Mouse (Mus musculus): ENCODE results near the gene Srprb. TPM values are rescaled to one million over a fixed set of nuclear protein-coding genes. Genes with fewer than 3 reads are reported as not detected.
A peak's percentile ranks its signal among the peaks of the same experiment; 100 is the strongest.

Gene Srprb
- polyA plus RNA-seq, 1 experiment from 2014 or later: 58.0 TPM

GRCm38 (mm10) chr9:103205786-103206185, 3.8 kb upstream of the Srprb start:
- Histone ChIP-seq H3K9me3 (no peaks in the 10 kb centered on the region), H3K9ac (no peak overlapping the region), H3K4me2 (replicated peaks) (no peak overlapping the region), H3K4me1 (no peaks in the 10 kb centered on the region; the same call in 1 of the 2 replicates), H3K4me3 (no peak overlapping the region), H3K27ac (no peak overlapping the region), H3K36me3 (no peaks in the 10 kb centered on the region), H3K27me3 (no peaks in the 10 kb centered on the region)
- 89% methylated on average over 5 of the region's 5 CpGs for WGBS
- ATAC-seq (ENCODE audit: insufficient number of reproducible peaks, insufficient read depth, low FRiP score, low TSS enrichment): no peak

GRCm38 (mm10) chr9:103188416-103188815, 13.5 kb downstream of the Srprb start:
- Histone ChIP-seq H3K4me2 (replicated peaks) (no peak overlapping the region), H3K9me3 (no peaks in the 10 kb centered on the region), H3K27me3 (no peaks in the 10 kb centered on the region), H3K4me3 (no peak overlapping the region), H3K36me3 (peaks cover 58% of the 10 kb centered on the region), H3K4me1 (no peaks in the 10 kb centered on the region), H3K27ac (no peak overlapping the region), H3K9ac (no peak overlapping the region)
- no peak; the same call in 1 of the 2 replicates for ATAC-seq (ENCODE audit: insufficient number of reproducible peaks, insufficient read depth, low FRiP score, low TSS enrichment)
- 96% methylated on average over 4 of the region's 4 CpGs for WGBS

DNA sequence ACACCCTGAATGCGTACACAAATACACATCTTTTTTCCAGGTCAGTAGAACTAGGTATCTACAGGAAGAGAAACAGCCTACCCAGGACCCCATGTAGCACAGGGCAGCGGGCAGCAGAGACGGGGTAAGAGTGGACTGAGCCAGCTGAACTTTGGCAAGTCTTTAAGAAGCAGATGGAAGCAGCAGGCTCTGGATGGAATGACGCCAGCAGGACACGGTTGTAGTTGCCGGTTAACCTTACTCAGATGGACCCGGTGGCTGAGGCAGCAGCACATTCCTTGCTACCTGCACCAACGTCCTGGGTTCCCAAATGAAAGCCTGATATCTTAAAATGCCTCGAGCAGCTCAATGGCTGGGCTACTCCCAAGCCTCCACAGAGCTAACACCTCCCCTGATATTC, 15.2 kb downstream of the Srprb start:
- H3K9ac ChIP-seq: no peak overlapping the region
- H3K9me3 ChIP-seq: no peaks in the 10 kb centered on the region
- WGBS: 69% methylated on average over 9 of the region's 9 CpGs
- no peak overlapping the region for H3K4me2 ChIP-seq (replicated peaks)
- H3K4me3 ChIP-seq: no peak overlapping the region
- no peaks in the 10 kb centered on the region for H3K27me3 ChIP-seq
- H3K27ac ChIP-seq: no peak overlapping the region
- ATAC-seq (ENCODE audit: insufficient number of reproducible peaks, insufficient read depth, low FRiP score, low TSS enrichment): no peak
- H3K36me3 ChIP-seq: peaks cover 43% of the 10 kb centered on the region
- H3K4me1 ChIP-seq: 0 out of 2 replicates have a peak, but pooled peaks cover 3% of the 10 kb centered on the region

- Histone ChIP-seq H3K27me3 (no peaks in the 10 kb centered on the region), H3K4me2 (replicated peaks) (no peak overlapping the region)
- 89% methylated on average over 8 of the region's 8 CpGs for WGBS
Observed at GRCm38 (mm10) chr9:103185946-103186345, 16.0 kb downstream of the Srprb start.

DNA sequence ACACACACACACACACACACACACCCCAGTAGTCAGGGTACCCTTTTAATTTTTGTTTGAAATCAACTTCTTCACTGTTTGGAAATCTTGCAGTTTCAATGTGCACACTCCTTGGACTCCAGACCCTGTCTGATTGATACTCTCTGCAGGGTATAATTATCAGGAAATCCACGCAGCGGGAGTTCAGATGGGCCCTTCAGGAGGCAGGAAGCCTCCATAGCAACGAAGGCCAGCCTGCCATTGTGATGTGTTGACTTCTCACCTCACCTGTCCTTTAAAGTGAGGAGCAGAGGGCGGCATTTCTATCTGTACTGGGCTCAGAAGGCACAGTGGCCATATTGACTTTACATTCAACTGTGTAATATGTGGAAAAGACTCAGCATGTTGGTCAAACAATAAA, 17.1 kb downstream of the Srprb start:
- H3K4me3 ChIP-seq: no peak overlapping the region
- ATAC-seq (ENCODE audit: insufficient number of reproducible peaks, insufficient read depth, low FRiP score, low TSS enrichment): no peak
- WGBS: 60% methylated on average over 4 of the region's 4 CpGs

More at GRCm38 (mm10) chr9:103185946-103186345, 16.0 kb downstream of the Srprb start:
- Histone ChIP-seq H3K36me3 (peaks cover 35% of the 10 kb centered on the region), H3K27ac (no peak overlapping the region), H3K9me3 (no peaks in the 10 kb centered on the region), H3K9ac (no peak overlapping the region), H3K4me3 (no peak overlapping the region), H3K4me1 (0 out of 2 replicates have a peak, but pooled peaks cover 3% of the 10 kb centered on the region)
- ATAC-seq (ENCODE audit: insufficient number of reproducible peaks, insufficient read depth, low FRiP score, low TSS enrichment): no peak

GRCm38 (mm10) chr9:103181886-103182285, 20.1 kb downstream of the Srprb start:
- H3K4me1 ChIP-seq: peaks cover 15% of the 10 kb centered on the region
- H3K4me2 ChIP-seq (replicated peaks): no peak overlapping the region
- H3K4me3 ChIP-seq: no peak overlapping the region
- no peaks in the 10 kb centered on the region for H3K27me3 ChIP-seq
- H3K36me3 ChIP-seq: no peaks in the 10 kb centered on the region
- ATAC-seq (ENCODE audit: insufficient number of reproducible peaks, insufficient read depth, low FRiP score, low TSS enrichment): no peak
- no peak overlapping the region for H3K9ac ChIP-seq
- WGBS: 88% methylated on average over 8 of the region's 8 CpGs
- H3K9me3 ChIP-seq: no peaks in the 10 kb centered on the region
- H3K27ac ChIP-seq: no peak overlapping the region

More for the DNA sequence above, 17.1 kb downstream of the Srprb start:
- H3K4me2 ChIP-seq (replicated peaks): no peak overlapping the region
- H3K9me3 ChIP-seq: no peaks in the 10 kb centered on the region
- no peak overlapping the region for H3K27ac ChIP-seq
- no peaks in the 10 kb centered on the region for H3K27me3 ChIP-seq
- no peak overlapping the region for H3K9ac ChIP-seq
- peaks cover 12% of the 10 kb centered on the region for H3K4me1 ChIP-seq
- H3K36me3 ChIP-seq: peaks cover 24% of the 10 kb centered on the region

GRCm38 (mm10) chr9:103180807-103181565, 21.0 kb downstream of the Srprb start:
- Histone ChIP-seq H3K4me2 (replicated peaks) (peak overlapping the region; percentile 62), H3K9ac (peak overlapping the region; percentile 58), H3K9me3 (no peaks in the 10 kb centered on the region), H3K4me3 (peak overlapping the region; percentile 38), H3K4me1 (peaks cover 15% of the 10 kb centered on the region), H3K36me3 (no peaks in the 10 kb centered on the region), H3K27ac (0 out of 2 replicates have a peak overlapping the region, but pooled peaks have one; percentile 30), H3K27me3 (no peaks in the 10 kb centered on the region)
- 3% methylated on average over 20 of the region's 20 CpGs for WGBS
- ATAC-seq (ENCODE audit: insufficient number of reproducible peaks, insufficient read depth, low FRiP score, low TSS enrichment): peak; percentile 88

- H3K9ac ChIP-seq: peak overlapping the region; percentile 58; the same call in 1 of the 2 replicates
- ATAC-seq (ENCODE audit: insufficient number of reproducible peaks, insufficient read depth, low FRiP score, low TSS enrichment): no peak
- 0 out of 2 replicates have a peak overlapping the region, but pooled peaks have one; percentile 30 for H3K27ac ChIP-seq
- H3K4me3 ChIP-seq: peak overlapping the region; percentile 38; the same call in 1 of the 2 replicates
- peak overlapping the region; percentile 62 for H3K4me2 ChIP-seq (replicated peaks)
- H3K4me1 ChIP-seq: peaks cover 15% of the 10 kb centered on the region
- WGBS: 61% methylated on average over 3 of the region's 3 CpGs
- no peaks in the 10 kb centered on the region for H3K36me3 ChIP-seq
- no peaks in the 10 kb centered on the region for H3K27me3 ChIP-seq
- H3K9me3 ChIP-seq: no peaks in the 10 kb centered on the region
Observed at GRCm38 (mm10) chr9:103180303-103180702, 21.6 kb downstream of the Srprb start.

GRCm38 (mm10) chr9:103175692-103176091, 26.2 kb downstream of the Srprb start:
- Histone ChIP-seq H3K9me3 (no peaks in the 10 kb centered on the region), H3K27me3 (no peaks in the 10 kb centered on the region), H3K9ac (no peak overlapping the region), H3K4me2 (replicated peaks) (no peak overlapping the region), H3K27ac (no peak overlapping the region), H3K4me3 (no peak overlapping the region), H3K4me1 (peaks cover 11% of the 10 kb centered on the region), H3K36me3 (no peaks in the 10 kb centered on the region)
- 95% methylated on average over 7 of the region's 7 CpGs for WGBS
- ATAC-seq (ENCODE audit: insufficient number of reproducible peaks, insufficient read depth, low FRiP score, low TSS enrichment): no peak

DNA sequence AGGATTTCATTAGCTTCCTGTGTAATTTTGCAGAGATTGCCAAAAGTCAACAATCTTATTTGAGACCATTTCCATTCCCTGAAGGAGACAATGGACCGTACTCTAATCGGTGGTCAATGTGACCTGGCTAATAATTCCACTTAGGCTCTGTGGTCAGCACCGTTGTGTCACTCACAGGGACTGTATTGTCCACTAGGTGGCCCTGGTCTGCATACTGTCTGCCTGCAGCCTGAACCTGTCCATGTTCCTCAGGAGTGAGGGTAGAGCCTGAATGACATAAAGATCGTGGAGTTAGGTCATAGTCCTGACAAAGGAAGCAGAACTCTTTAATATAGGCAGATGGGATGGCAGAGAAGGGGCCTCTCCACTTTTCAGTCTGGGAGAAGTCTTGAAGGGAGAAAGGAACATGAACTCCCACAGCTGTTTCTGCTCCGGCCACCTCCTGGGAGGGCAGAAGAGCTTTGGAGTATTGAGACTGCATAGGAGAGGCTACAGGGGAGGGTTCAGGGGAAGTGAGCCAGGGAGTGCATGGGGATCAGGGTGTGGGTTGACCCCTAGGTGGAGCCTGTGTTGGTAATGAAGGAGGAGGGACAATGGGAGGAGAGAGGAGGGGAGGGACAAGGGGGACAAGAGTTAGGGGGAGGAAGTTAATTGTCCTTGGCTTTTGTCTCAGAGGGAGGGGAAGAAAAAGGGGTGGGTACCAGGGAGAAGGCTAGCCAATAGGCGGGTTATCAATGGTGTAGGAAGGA, 27.0 kb downstream of the Srprb start:
- H3K9ac ChIP-seq: no peak overlapping the region
- no peaks in the 10 kb centered on the region for H3K36me3 ChIP-seq
- peaks cover 4% of the 10 kb centered on the region; the same call in 1 of the 2 replicates for H3K4me1 ChIP-seq
- H3K9me3 ChIP-seq: no peaks in the 10 kb centered on the region
- WGBS: 67% methylated on average over 6 of the region's 6 CpGs
- no peak overlapping the region for H3K27ac ChIP-seq
- no peak overlapping the region for H3K4me3 ChIP-seq
- H3K4me2 ChIP-seq (replicated peaks): no peak overlapping the region
- H3K27me3 ChIP-seq: no peaks in the 10 kb centered on the region
- ATAC-seq (ENCODE audit: insufficient number of reproducible peaks, insufficient read depth, low FRiP score, low TSS enrichment): no peak

DNA sequence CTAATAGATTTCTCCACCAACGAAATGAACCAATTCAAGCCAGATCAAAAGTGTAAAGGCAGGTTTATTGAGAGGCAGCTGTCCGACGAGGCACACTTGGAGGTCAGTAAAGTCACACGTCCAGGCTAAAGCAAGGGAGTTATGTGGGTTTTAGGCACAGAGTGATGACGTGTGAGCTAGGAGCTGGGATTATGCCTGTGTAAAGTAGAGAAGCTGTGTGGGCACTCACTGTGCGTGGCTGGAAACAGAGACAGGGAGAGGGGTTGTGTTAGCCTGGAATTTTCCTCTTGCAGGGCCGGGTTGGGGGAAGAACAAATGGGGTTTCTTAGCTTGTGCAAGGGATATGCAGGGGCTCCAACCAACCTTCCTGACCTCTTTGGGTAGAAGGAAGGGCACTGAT, 33.2 kb downstream of the Srprb start:
- Histone ChIP-seq H3K4me1 (no peaks in the 10 kb centered on the region), H3K27ac (no peak overlapping the region), H3K9me3 (no peaks in the 10 kb centered on the region), H3K27me3 (no peaks in the 10 kb centered on the region), H3K4me3 (no peak overlapping the region), H3K4me2 (replicated peaks) (no peak overlapping the region), H3K36me3 (no peaks in the 10 kb centered on the region), H3K9ac (no peak overlapping the region)
- 80% methylated on average over 7 of the region's 7 CpGs for WGBS
- no peak for ATAC-seq (ENCODE audit: insufficient number of reproducible peaks, insufficient read depth, low FRiP score, low TSS enrichment)

GRCm38 (mm10) chr9:103168046-103168445, 33.9 kb downstream of the Srprb start:
- Histone ChIP-seq H3K36me3 (no peaks in the 10 kb centered on the region), H3K9ac (no peak overlapping the region), H3K4me1 (no peaks in the 10 kb centered on the region), H3K27me3 (no peaks in the 10 kb centered on the region), H3K4me2 (replicated peaks) (no peak overlapping the region), H3K9me3 (no peaks in the 10 kb centered on the region), H3K4me3 (no peak overlapping the region), H3K27ac (no peak overlapping the region)
- no peak for ATAC-seq (ENCODE audit: insufficient number of reproducible peaks, insufficient read depth, low FRiP score, low TSS enrichment)
- 80% methylated on average over 6 of the region's 6 CpGs for WGBS

Data from embryonic facial prominence, embryonic 12.5 days (tissue).